Mouse (Mus musculus) urinary bladder, adult 18-20 months (tissue): Measurements from ENCODE around the gene Npr1.

Experiments
- DNase-seq, 2 experiments: peaks; one replicate each; pipeline ENCODE4 v3.0.0; 2022; ENCODE audit warnings: low spot score in 2 of 2, mixed read lengths in 2 of 2

Npr1 gene

DNA sequence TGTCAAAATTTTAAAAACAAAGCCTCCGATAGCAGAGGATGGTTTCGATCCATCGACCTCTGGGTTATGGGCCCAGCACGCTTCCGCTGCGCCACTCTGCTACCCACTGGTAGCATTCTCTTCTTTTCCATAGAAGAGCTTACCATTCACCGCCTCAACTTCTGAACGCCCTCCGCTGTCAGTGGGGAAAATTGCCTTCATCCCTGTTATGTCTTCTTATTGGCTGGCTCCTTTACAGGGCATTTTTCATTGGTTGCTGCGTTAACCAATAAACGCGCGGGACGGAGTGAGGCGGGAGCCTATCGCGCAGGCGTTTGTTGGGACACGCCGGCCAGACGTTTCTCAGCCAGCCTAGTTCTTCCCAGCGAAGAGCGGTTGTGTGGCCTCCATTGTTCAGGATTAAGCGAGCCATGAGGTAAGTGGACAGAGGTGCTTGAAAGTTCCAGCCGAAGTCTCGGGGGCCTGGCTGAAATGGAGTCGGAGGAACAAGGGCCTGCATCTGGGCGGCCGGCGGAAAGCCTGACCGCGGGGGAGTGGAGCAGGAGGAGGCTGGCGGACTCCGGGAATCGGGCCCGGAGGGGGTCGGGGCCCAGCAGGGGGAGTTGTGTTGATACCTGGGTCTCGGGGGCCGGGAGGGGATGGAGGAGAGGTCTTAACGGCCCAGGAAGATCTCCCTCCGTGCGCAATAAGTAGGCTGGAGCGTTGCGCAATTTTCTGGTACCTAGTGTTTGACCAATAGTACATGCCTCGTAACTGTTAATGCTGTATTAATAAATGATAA, 10.4 kb upstream of the Npr1 start, which contains the start of gene Ilf2:
Ilf2 (plus strand) TSS at position 296 of the 781 bp plus-strand sequence.
- DNase-seq: peak; percentile 83 to 93

DNA sequence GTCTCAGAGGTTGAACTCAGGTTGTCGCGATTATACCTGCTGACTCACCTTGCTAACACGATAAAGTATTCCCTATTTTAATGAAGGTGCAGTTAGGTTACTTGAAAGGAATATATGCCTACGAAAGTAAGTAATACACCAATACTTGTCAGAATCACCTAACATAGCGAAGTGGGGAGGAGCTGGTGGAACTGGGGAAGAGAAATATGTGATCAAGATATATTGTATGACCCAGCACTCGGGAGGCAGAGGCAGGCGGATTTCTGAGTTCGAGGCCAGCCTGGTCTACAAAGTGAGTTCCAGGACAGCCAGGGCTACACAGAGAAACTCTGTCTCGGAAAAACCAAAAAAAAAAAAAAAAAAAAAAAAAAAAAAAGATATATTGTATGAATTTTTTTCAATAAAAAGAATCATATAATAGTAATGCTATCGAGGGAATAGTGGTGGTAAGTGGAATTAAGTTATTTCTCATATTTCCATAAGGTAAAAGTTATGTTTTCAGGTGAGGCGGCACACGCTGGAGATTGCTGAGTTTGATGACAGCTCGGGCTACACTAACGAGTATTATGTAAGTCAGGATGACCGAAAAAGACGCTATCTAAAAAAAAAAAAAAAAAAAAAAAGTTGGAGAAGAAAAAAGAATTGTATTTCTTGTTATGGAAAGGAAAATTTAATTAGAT, 9.6 kb upstream of the Npr1 start:
- no peak for DNase-seq

DNA sequence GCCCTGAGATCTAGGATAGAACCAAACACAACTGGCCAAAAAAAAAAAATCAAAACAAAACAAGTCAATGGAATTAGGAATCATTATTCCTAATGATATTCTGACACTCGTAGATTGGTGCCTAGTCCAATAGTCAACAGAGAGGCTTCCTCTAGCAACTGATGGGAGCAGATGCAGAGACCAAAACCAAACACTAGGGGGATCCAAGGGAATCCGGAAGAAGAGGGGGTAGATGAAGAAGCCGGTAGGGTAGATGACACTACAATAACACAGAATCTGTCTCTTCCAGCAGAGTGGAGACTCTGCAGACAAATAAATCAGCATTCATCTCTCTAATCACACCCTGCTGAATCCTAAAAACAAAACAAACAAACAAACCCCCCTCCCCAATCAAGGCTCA, 6.5 kb upstream of the Npr1 start:
- DNase-seq: no peak

DNA sequence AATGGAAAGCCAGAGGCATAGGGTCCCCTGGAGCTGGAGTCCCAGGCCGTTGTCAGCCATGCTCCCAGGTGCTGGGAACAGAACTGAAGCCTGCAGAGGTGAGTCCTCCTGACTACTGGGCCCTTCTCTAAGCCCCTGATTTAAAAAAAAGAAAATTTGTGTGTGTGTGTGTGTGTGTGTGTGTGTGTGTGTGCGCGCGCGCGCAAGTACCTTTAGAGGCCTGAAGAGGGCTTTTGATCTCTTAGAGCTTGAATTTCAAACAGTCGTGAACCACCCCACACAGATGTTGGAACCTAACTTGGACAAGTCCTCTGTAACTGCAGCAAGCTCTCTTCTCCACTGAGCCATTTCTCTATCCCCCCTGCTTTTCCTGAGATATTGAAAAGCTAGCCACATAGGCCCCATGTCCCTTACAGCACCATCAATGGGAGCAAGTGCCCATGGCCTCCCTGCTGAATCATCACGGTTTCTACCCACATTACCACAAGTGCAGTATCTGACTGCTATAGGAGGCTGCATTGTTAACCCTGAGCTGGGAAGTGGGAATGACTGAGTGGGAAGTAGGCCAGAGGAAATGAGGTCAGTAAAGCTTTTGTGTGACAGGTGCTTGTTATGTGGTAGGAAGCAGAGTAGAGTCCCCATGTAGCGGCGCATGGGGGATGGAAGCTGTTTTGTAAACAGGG, 2.1 kb upstream of the Npr1 start:
- no peak for DNase-seq

- peak; percentile 25 to 54 for DNase-seq
Measured at GRCm38 (mm10) chr3:90466311-90466766, 673 bp upstream of the Npr1 start.

- peak; percentile 15 to 49 for DNase-seq
Measured at GRCm38 (mm10) chr3:90465081-90465685, 483 bp downstream of the Npr1 start.

DNA sequence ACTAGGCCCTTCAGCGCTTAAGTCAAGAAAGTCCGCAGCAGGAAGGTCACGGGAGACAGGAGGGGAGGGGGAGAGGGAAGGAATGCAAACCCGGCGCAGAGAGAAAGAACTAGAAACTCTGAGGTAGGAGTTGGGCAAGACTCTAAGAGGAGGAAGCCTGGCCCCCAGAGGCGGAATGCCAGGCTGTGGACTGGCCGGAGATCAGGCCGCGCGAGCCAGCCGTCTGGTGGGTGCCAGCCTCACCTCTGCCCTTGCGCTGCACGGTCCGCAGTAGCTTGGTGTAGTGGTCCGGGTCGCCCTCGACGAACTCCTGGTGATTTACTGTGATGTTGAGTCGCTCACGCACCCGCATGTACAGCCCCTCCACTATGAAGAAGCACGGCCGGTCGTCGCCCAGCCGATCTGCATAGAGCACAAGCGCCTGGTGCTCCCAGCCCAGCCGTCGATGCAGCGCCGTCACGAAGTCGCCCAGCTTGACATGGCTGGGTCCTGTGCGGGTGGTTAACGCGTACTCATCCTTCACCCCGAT, 1.1 kb downstream of the Npr1 start:
- DNase-seq: peak in 1 of 2 experiments; percentile 25

DNA sequence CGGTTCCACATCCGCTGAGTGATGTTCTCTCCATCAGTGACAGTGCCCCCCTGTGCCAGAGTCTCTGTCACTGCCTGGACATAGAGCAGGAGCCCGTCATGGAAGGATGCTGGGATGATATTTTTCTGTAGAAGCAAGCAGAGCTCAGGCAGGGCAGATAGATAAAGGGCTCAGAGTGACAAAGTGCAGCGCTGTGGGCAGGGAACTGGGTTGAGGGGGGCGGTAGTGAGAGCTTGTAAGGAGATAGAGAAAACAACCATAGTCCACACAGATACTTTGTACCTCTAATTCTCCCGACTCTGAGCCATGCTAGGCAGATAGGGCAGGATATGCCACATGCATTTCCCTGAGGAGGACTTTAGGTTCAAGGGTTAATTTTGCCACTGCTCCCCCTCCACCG, 3.1 kb downstream of the Npr1 start:
- no peak for DNase-seq

- DNase-seq: no peak
Measured at GRCm38 (mm10) chr3:90461935-90462334, 3.7 kb downstream of the Npr1 start.

GRCm38 (mm10) chr3:90460315-90460714, 5.4 kb downstream of the Npr1 start:
- DNase-seq: no peak

- no peak for DNase-seq
Measured at GRCm38 (mm10) chr3:90459727-90460126, 5.9 kb downstream of the Npr1 start.

DNA sequence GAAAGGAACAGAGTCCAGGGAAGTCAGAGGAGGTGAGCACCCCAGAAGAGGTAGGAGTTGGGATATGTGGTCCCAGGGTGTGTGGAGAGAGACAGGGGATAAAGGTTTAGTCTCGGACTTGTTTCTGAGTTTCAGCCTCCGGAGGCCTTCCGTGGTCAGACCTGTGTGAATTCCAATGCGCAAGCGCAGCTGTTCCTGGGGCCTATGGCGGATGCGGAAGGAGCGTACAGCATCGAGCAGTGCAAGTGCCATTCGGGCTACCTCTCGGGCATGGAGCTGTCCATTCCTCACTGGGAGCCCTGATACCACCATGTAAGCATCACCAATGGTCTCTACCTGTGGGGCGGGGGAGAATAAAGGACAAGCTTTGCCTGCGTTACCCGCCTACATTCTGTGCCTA, 10.7 kb downstream of the Npr1 start:
- DNase-seq: no peak

DNA sequence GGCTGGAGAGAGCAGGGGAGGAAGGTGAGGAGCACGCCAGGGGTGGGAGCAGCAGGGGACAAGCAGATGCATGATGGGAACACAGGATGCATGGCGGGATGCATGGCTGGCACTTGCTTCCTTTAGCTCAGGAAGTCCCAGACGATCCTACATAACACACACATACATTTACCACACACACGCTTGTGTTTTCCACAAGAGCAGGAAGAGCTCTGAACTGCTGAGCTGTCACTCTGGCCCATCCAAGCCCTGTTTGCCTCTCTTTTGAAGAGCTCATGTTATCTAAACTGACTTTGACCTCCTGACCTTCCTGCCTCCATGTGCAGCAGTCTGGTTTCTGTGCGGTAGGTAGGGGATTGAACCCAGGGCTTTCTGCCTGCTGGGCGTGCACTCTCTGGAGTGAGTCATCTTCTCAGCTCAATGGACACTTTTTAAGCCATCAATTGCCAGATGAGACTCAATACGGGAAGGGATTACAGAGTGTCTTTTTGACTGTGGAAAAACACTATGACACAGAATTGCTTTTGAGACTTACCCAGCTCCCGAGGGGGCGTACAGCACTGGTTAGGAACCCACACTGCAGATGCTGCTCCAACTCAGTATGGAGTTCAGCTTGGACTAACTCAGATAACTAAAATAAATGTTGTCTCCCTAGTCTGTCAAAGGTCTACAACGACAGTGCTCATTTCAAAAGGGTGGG, 14.1 kb downstream of the Npr1 start:
- DNase-seq: no peak

DNA sequence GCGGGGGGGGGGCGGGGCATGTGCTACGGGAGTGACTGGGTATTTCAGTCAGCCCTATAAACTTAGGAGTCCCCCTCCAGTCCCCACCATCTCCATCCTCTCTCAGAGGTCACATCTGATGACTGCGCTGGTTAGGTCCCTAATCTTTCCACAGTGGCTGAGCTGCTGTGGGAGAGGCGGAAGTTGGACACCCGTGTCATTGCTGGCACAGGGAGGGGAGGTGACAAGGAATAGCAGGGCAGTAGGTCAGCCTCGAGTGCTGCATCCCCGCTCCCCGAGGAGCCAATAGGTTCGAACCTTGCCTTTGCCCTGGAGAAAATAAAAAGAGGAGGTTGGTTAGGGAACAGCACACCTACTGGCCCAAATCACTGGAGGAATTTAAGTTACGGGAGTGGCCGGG, 14.8 kb downstream of the Npr1 start:
- no peak for DNase-seq

DNA sequence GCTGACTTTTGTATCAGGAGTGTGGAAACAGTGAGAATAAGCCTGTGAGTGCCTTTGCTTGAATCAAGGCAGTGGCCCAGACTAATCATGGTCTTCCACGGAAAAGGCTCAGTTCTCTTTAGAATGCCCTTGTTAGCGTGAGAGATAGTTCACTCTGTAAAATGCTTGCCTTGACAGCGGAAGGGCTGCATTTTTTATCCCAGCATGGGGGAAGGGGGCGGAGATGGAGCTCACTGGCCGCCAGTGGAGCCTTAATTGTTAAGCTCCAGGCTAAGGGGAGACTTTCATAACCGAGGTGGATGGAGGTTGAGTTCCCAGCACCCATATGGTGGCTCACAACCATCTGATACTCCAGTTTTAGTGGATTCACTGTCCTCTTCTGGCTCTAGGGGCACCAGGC, 17.0 kb downstream of the Npr1 start:
- no peak for DNase-seq

GRCm38 (mm10) chr3:90447123-90447494, 18.6 kb downstream of the Npr1 start:
- no peak for DNase-seq

DNA sequence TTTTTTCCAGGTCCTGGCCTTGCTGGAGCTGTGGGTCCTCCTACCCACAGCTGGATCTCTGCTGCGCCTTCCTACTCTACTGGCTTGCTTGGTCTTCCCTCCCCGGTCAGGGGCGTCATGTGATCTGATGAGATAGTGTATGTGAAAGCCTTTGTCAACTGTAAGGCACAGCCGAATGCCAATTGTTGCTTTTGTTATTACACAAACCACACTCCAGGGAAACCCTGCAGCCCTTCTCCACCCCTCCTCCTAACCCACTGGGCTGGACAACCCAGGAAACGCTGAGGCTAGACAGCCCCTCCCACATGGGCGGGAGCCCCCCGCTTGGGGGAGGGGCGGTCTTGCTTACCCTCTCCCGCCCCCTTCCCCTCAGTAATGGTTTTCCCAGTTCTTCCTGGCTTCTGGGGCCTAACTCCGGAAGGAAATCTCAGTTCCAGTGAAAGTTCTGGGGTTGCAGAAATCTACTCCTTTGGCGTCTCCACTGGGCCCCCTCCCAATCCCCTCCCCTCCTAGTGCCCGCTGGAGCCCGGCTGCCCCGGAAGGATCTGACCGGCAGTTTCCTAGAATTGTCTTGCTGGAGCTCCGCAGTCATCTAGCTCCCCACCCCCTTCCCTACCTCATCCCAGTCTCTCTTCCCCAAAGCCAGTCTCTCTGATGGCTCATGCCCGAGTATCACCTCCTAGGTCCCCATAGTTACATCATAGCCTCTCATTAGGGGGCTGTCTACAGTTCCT, 19.1 kb downstream of the Npr1 start:
- DNase-seq: peak; percentile 43 to 83

GRCm38 (mm10) chr3:90445417-90446200, 20.1 kb downstream of the Npr1 start:
- no peak for DNase-seq

GRCm38 (mm10) chr3:90443977-90444376, 21.7 kb downstream of the Npr1 start:
- DNase-seq: no peak

- DNase-seq: no peak
Measured at GRCm38 (mm10) chr3:90440756-90441155, 24.9 kb downstream of the Npr1 start.
